Mouse (Mus musculus) limb, embryonic 14.5 days (tissue): Measurements from ENCODE around the gene Fbh1. TPM values are rescaled to one million over a fixed set of nuclear protein-coding genes. Genes with fewer than 3 reads are reported as not detected.
"Not testable (repeated sequence)": the region's sequence is repeated elsewhere in the genome, so short reads cannot be mapped to it uniquely, and the experiment has no call there.

Source experiments
- ATAC-seq: fragments of 200-750 bp; cut with Nextera tagmentation; 2 replicates; pipeline ENCODE4 v1.8.0; 2017; ENCODE audit warnings: low read depth, moderate number of reproducible peaks, moderate TSS enrichment; ENCODE audit not compliant: low FRiP score
- DNase-seq: peaks from one replicate; pipeline ENCODE4 v3.0.0-alpha.2; 2015; ENCODE audit warnings: low spot score
- H3K27ac ChIP-seq: fragments of 300-500 bp; sonication (generic); replicated peaks from 2 replicates; pipeline ENCODE4 v1.5.1; 2014; ENCODE audit warnings: low read depth, mild to moderate bottlenecking, low read length, moderate library complexity, mixed read lengths
- H3K27me3 ChIP-seq: fragments of 300-500 bp; sonication (generic); 2 replicates; pipeline ENCODE4 v1.6.1; 2014; ENCODE audit warnings: low read length, mixed read lengths; ENCODE audit not compliant: control insufficient read depth, insufficient read depth
- H3K36me3 ChIP-seq: fragments of 300-500 bp; sonication (generic); 2 replicates; pipeline ENCODE4 v1.6.1; 2014; ENCODE audit warnings: mild to moderate bottlenecking, low read length, moderate library complexity, mixed read lengths; ENCODE audit not compliant: control insufficient read depth, insufficient read depth
- H3K4me1 ChIP-seq: fragments of 300-500 bp; sonication (generic); 2 replicates; pipeline ENCODE4 v1.6.1; 2014; ENCODE audit warnings: antibody characterized with exemption, low read length, mixed read lengths; ENCODE audit not compliant: control insufficient read depth, insufficient read depth
- H3K4me2 ChIP-seq: fragments of 300-500 bp; sonication (generic); replicated peaks from 2 replicates; pipeline ENCODE4 v1.6.1; 2014; ENCODE audit warnings: low read depth, mild to moderate bottlenecking, low read length, moderate library complexity; ENCODE audit not compliant: severe bottlenecking
- H3K4me3 ChIP-seq: fragments of 300-500 bp; sonication (generic); replicated peaks from 2 replicates; pipeline ENCODE4 v1.5.1; 2014; ENCODE audit warnings: low read length
- H3K9ac ChIP-seq: fragments of 300-500 bp; sonication (generic); 2 replicates; pipeline ENCODE4 v1.6.1; 2014; ENCODE audit warnings: mild to moderate bottlenecking, low read depth, low read length, moderate library complexity; ENCODE audit not compliant: severe bottlenecking
- H3K9me3 ChIP-seq: fragments of 300-500 bp; sonication (generic); 2 replicates; pipeline ENCODE4 v1.6.1; 2016; ENCODE audit warnings: low read length; ENCODE audit not compliant: control insufficient read depth
- POLR2A ChIP-seq: fragments of 200-500 bp; IDR thresholded peaks from 2 replicates; pipeline ENCODE4 v1.8.0; 2012; ENCODE audit warnings: inconsistent platforms, mild to moderate bottlenecking, moderate library complexity, borderline replicate concordance; ENCODE audit not compliant: insufficient read depth, insufficient read length; ENCODE audit errors: extremely low read depth
- WGBS: fragments of 180-500 bp; shearing (Covaris S2); extraction: QIAGEN DNeasy Blood & Tissue Kit; methylation state at CpG from one replicate; pipeline ENCODE4 v1.1.7; 2014; 5-methylcytosine and 5-hydroxymethylcytosine counted together
- polyA plus RNA-seq, 2 experiments: library from polyadenylated mRNA; depleted of rRNA in 1 of 2; stranded (reverse) in 1 of 2; unstranded in 1 of 2; fragments of >200 nt; fragmentation: Nextera tagmentation in 1 of 2; extraction: Ambion mirVana in 1 of 2; gene quantifications; 2 replicates each; pipeline versions ENCODE4 v1.2.1 to v1.2.3; 2012 to 2014

Gene Fbh1
- polyA plus RNA-seq, 2 experiments: 96.3 to 129 TPM

DNA sequence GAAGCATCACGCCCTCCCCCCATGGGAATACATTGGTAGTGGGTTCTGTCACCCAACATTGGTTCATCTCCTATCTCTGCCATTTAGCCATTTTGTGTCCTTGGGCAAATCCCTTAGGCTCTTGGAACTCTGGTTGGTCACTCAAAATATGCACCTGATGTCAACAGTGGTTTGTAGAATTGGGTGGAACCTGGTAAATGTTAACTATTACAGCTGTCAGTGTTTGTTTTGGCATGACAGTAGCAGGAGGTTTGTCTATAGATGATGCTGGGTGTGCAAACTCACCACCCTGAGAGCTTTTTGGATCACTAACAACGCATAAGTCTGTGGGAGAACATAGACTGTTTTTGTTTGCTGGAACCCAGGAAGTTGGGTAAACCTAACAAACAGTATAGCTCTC is 58.8 kb downstream of the Fbh1 start:
- H3K9ac ChIP-seq: no peak overlapping the region
- TF ChIP-seq POLR2A: no peak

DNA sequence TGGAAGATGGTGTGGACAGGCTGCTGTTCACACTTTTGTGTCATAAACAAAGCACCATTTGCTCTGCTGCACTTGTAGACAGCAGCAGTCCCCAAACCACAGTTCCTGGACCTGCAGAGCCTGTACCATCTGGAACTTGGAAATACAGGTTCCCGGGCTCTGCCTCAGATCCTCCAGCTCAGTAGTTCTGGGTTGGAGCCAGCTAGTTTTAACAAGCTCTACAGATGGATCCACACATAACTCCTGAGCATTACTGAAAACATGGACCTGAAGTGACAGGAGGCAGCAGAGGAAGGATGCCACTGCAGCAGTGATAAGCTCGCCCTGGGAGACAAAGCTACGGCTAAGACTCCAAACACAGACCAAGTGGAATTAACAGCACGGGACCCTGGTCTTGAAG is 62.8 kb downstream of the Fbh1 start:
- H3K9ac ChIP-seq: no peak overlapping the region
- H3K4me3 ChIP-seq: no peak overlapping the region
- no peaks in the 10 kb centered on the region for H3K9me3 ChIP-seq
- no peak for ATAC-seq
- no peak overlapping the region for H3K27ac ChIP-seq
- no peak overlapping the region for H3K4me2 ChIP-seq
- H3K36me3 ChIP-seq: no peaks in the 10 kb centered on the region
- H3K27me3 ChIP-seq: no peaks in the 10 kb centered on the region
- no peaks in the 10 kb centered on the region for H3K4me1 ChIP-seq
- DNase-seq: no peak
- TF ChIP-seq POLR2A: no peak
- WGBS: 80% methylated on average over 4 of the region's 4 CpGs

More for the DNA sequence above, 58.8 kb downstream of the Fbh1 start:
- DNase-seq: no peak
- Histone ChIP-seq H3K4me1 (no peaks in the 10 kb centered on the region), H3K27me3 (no peaks in the 10 kb centered on the region), H3K36me3 (no peaks in the 10 kb centered on the region), H3K4me2 (no peak overlapping the region), H3K27ac (no peak overlapping the region), H3K4me3 (no peak overlapping the region), H3K9me3 (no peaks in the 10 kb centered on the region)
- ATAC-seq: no peak
- 82% methylated on average over 2 of the region's 2 CpGs for WGBS

GRCm38 (mm10) chr2:11713021-11713420 is 64.4 kb downstream of the Fbh1 start:
- WGBS: 72% methylated on average over 3 of the region's 3 CpGs
- Histone ChIP-seq H3K4me1 (no peaks in the 10 kb centered on the region), H3K9ac (no peak overlapping the region), H3K36me3 (no peaks in the 10 kb centered on the region), H3K9me3 (no peaks in the 10 kb centered on the region), H3K27me3 (no peaks in the 10 kb centered on the region), H3K4me2 (no peak overlapping the region), H3K27ac (no peak overlapping the region), H3K4me3 (no peak overlapping the region)
- ATAC-seq (no peak), DNase-seq (no peak)
- no peak for TF ChIP-seq POLR2A

GRCm38 (mm10) chr2:11712483-11712990 is 64.8 kb downstream of the Fbh1 start:
- Histone ChIP-seq H3K36me3 (no peaks in the 10 kb centered on the region), H3K4me1 (no peaks in the 10 kb centered on the region), H3K4me3 (no peak overlapping the region), H3K9ac (no peak overlapping the region), H3K4me2 (no peak overlapping the region), H3K27ac (no peak overlapping the region), H3K27me3 (no peaks in the 10 kb centered on the region), H3K9me3 (no peaks in the 10 kb centered on the region)
- TF ChIP-seq POLR2A: no peak
- DNase-seq (no peak), ATAC-seq (no peak)
- WGBS: 75% methylated on average over 6 of the region's 6 CpGs

DNA sequence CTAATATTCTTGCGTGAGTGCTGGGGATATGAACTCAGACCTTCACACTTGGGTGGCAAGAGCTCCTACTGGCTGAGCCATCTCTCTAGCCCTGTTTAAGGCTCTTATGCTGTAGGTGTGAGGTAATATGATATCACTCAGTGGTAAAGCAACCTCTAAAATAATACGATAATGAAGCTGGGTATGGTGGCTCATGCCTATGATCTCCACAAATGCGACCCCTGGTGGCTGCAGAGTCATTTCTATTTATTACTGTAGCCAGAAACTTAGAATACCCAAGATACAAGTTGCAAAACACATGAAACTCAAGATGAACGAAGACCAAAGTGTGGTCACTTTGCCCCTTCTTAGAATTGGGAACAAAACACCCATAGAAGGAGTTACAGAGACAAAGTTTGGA is 67.3 kb downstream of the Fbh1 start:
- peak; percentile 59 for DNase-seq
- not testable (repeated sequence) for H3K4me2 ChIP-seq, H3K36me3 ChIP-seq, ATAC-seq, H3K4me1 ChIP-seq, H3K4me3 ChIP-seq, H3K27ac ChIP-seq, H3K9me3 ChIP-seq, H3K9ac ChIP-seq
- H3K27me3 ChIP-seq: peaks cover 14% of the 10 kb centered on the region
- 54% methylated on average over 4 of the region's 4 CpGs for WGBS

DNA sequence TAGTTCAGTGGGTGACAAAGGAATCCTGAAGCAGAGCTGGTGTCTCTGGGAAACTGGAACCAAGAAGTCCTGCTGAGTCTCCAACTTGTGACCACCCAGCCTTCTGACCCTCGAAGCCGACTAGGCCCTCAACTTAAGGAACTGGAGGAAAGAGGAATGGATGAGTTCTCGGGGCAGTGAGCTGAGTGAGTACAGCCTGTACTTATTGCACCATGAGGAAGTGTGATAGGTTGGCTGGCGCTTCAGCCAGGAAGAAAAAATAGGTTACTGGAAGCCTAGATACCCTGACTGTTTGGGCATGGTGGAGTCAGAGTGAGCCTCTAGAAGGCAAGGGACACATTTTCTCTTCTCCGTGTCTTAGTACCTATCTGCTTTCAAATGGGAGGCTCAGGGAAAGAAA is 68.8 kb downstream of the Fbh1 start:
- Histone ChIP-seq H3K4me3 (no peak overlapping the region), H3K36me3 (no peaks in the 10 kb centered on the region), H3K27me3 (peaks cover 14% of the 10 kb centered on the region), H3K4me1 (0 out of 2 replicates have a peak, but pooled peaks cover 6% of the 10 kb centered on the region), H3K9ac (no peak overlapping the region), H3K9me3 (no peaks in the 10 kb centered on the region), H3K27ac (no peak overlapping the region), H3K4me2 (no peak overlapping the region)
- DNase-seq (no peak), ATAC-seq (no peak)
- TF ChIP-seq POLR2A: no peak
- 83% methylated on average over 5 of the region's 5 CpGs for WGBS
